Mouse (Mus musculus): ENCODE data around the gene Tacr3.

Tacr3 gene

GRCm38 (mm10) chr3:134828875-134829530, at the start of gene Tacr3:
Gene Tacr3 (plus strand): TSS chr3:134829007.
- no peak for DNase-seq (ENCODE audit: low spot score in 2 of 2)

- DNase-seq (ENCODE audit: low spot score in 2 of 2): no peak
Measured at GRCm38 (mm10) chr3:134828492-134828874, 324 bp upstream of the Tacr3 start.

GRCm38 (mm10) chr3:134829531-134829921, 719 bp downstream of the Tacr3 start:
- no peak for DNase-seq (ENCODE audit: low spot score in 2 of 2)

- DNase-seq (ENCODE audit: low spot score in 2 of 2): no peak
Measured at GRCm38 (mm10) chr3:134851342-134851741, 22.5 kb downstream of the Tacr3 start.

GRCm38 (mm10) chr3:134877701-134878100, 48.9 kb downstream of the Tacr3 start:
- DNase-seq (ENCODE audit: low spot score in 2 of 2): no peak

- no peak for DNase-seq (ENCODE audit: low spot score in 2 of 2)
Measured at GRCm38 (mm10) chr3:134895831-134896230, 67.0 kb downstream of the Tacr3 start.

GRCm38 (mm10) chr3:134908890-134909289, 80.1 kb downstream of the Tacr3 start:
- no peak for DNase-seq (ENCODE audit: low spot score in 2 of 2)

GRCm38 (mm10) chr3:134934703-134935102, 105.9 kb downstream of the Tacr3 start:
- no peak for DNase-seq (ENCODE audit: low spot score in 2 of 2)

- DNase-seq (ENCODE audit: low spot score in 2 of 2): no peak
Measured at GRCm38 (mm10) chr3:134935461-134935860, 106.7 kb downstream of the Tacr3 start.

GRCm38 (mm10) chr3:134963461-134963860, 134.7 kb downstream of the Tacr3 start:
- no peak for DNase-seq (ENCODE audit: low spot score in 2 of 2)

- no peak for DNase-seq (ENCODE audit: low spot score in 2 of 2)
Measured at GRCm38 (mm10) chr3:134978902-134979301, 150.1 kb downstream of the Tacr3 start.

- no peak for DNase-seq (ENCODE audit: low spot score in 2 of 2)
Measured at GRCm38 (mm10) chr3:134980140-134980539, 151.3 kb downstream of the Tacr3 start.
